ENCODE assay signal across 21 mouse cellular contexts in the genomic region with DNA sequence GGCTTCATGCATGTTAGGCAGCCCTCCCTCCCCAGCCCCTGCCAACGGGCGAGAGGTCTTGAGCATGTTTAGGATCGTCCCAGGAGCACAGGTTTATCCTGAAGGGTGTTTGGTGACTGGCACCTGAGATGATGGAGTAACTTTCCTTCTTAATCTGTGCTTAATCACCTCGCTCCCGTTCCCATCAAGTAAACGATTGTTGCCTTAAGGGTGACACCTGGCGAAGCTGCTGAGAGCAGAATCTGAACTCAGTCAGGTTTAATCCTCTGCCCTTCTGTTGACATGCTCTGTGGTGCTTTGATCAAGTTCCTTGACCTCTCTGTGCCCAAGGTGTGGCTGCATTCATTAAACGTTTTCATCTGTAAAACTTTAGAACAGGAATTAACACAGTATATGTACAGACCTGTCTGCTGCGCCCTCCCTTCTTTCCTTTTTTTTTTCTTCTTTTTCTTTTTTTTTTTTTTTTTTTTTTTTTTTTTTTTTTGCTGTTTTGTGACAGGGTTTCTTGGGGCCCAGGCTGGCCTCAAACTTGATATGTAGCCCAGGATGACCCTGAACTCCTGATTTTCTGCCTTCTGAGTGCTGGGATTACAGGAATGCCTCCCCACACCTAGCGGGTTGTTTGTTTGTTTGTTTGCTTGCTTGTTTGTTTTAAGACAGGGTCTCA. TPM values are rescaled to one million over a fixed set of nuclear protein-coding genes. Genes with fewer than 3 reads are reported as not detected.
DNase-seq lines count a peak whose midpoint lies in the region; ATAC-seq and TF ChIP-seq lines count a peak whose summit lies in the region.
"Had no signal": no experiment of that assay in that cellular context is flagged by ENCODE, and none has a peak within 500 bp of the region (broad histone marks: within the 10 kb centered on the region; RNA-seq: fewer than 3 reads in every experiment).

No protein-coding gene starts in this region.

- WGBS in liver, adult 2 months, result 83% methylated on average over 10 of the region's 10 CpGs
- 65% methylated on average over 10 of the region's 10 CpGs for WGBS in liver, embryonic 11.5 days
- whole genome bisulfite sequencing in small intestine, adult 2 months, result 55% methylated on average over 10 of the region's 10 CpGs

- H3K9me3 ChIP-seq in liver, embryonic 11.5 days (ENCODE audit: control insufficient read depth, low read length), result no peaks in the 10 kb centered on the region
- H3K9me3 ChIP-seq in CH12.LX (replicated peaks; ENCODE audit: low read length), result no peaks in the 10 kb centered on the region
- H3K9me3 ChIP-seq in MEL (replicated peaks; ENCODE audit: insufficient read depth, low read length), result no peaks in the 10 kb centered on the region
- H3K9me3 ChIP-seq: heart, embryonic 12.5 days; hindbrain, embryonic 13.5 days; midbrain, embryonic 12.5 days had no signal

- H3K9ac ChIP-seq in liver, adult 2 months (ENCODE audit: low read depth, low read length), result no peak overlapping the region
- H3K9ac ChIP-seq in liver, embryonic 11.5 days (ENCODE audit: low read depth, low read length), result no peak overlapping the region
- H3K9ac ChIP-seq in CH12.LX (ENCODE audit: insufficient read depth, low read depth), result no peak overlapping the region
- peak overlapping the region; percentile 46; the same call in 1 of the 2 replicates for H3K9ac ChIP-seq in MEL (ENCODE audit: control insufficient read depth, low read depth, low read length, poor library complexity, severe bottlenecking)
- H3K9ac ChIP-seq: heart, embryonic 12.5 days; hindbrain, embryonic 13.5 days; lung, embryonic 14.5 days; midbrain, embryonic 12.5 days had no signal

- ATAC-seq in liver, embryonic 11.5 days (replicated peaks; ENCODE audit: low FRiP score), result no peak
- ATAC-seq: forebrain, embryonic 16.5 days had no signal

- dilution Hi-C loops in CH12.LX (cut with MboI; ENCODE audit: extremely low pct_ligation_motif_present, extremely low pct_unique_long_range_greater_than_20kb, low sequenced_read_pairs), result no loop called here

- TF ChIP-seq EP300 in CH12.LX (IDR thresholded peaks at IDR 0.05; ENCODE audit: low read length), result no peak
- no peak for TF ChIP-seq EP300 in MEL (IDR thresholded peaks at IDR 0.05; ENCODE audit: low read depth in 1 of 2, low read length in 2 of 2)

- H3K79me2 ChIP-seq in liver, adult 2 months (ENCODE audit: control insufficient read depth, insufficient read depth, low read length), result no peaks in the 10 kb centered on the region
- no peaks in the 10 kb centered on the region for H3K79me2 ChIP-seq in CH12.LX (replicated peaks; ENCODE audit: control insufficient read depth, extremely low read depth, insufficient read depth, poor library complexity, severe bottlenecking)
- H3K79me2 ChIP-seq in MEL (ENCODE audit: control insufficient read depth, insufficient read depth, low read length, poor library complexity), result no peaks in the 10 kb centered on the region; the same call in 1 of the 2 replicates

- DNase-seq in liver, adult 2 months (ENCODE audit: extremely low read depth, low read depth, low spot score), result no peak
- DNase-seq in liver, embryonic 11.5 days (ENCODE audit: low spot score), result no peak
- no peak for DNase-seq in CH12.LX (ENCODE audit: extremely low read depth)
- no peak for DNase-seq in MEL (ENCODE audit: low read depth, low spot score)
- no peak for DNase-seq in layer of hippocampus, postnatal 14 days (ENCODE audit: low spot score in 2 of 2)
- no peak for DNase-seq in kidney, postnatal 4 days
- DNase-seq: gastrocnemius, postnatal 36 days; heart, postnatal 4 days; lung, embryonic 14.5 days; right cerebral cortex, postnatal 25 days; spleen, adult 18-20 months; thymus, postnatal 4 days had no signal

- H3K4me2 ChIP-seq in liver, embryonic 11.5 days, result no peak overlapping the region
- H3K4me2 ChIP-seq in CH12.LX (ENCODE audit: insufficient read depth, low read depth, poor library complexity, severe bottlenecking), result no peak overlapping the region
- H3K4me2 ChIP-seq: heart, embryonic 12.5 days; hindbrain, embryonic 13.5 days; lung, embryonic 14.5 days; midbrain, embryonic 12.5 days had no signal

- in situ Hi-C loops in CH12.LX (cut with MboI; ENCODE audit: low pct_ligation_motif_present, low pct_unique_long_range_greater_than_20kb, low sequenced_read_pairs), result loop anchor here (5.0 kb wide), 2 partner anchors 34 to 69 kb away; no protein-coding TSS in a partner anchor

- TF ChIP-seq RAD21 in CH12.LX (IDR thresholded peaks at IDR 0.05; ENCODE audit: low read depth, low read length) (no peak), MEL (IDR thresholded peaks at IDR 0.05; ENCODE audit: low read depth, low read length) (no peak)

- H3K4me3 ChIP-seq in liver, adult 2 months (ENCODE audit: insufficient read depth, low read depth, low read length), result no peak overlapping the region
- no peak overlapping the region for H3K4me3 ChIP-seq in liver, embryonic 11.5 days (ENCODE audit: low read depth, low read length)
- H3K4me3 ChIP-seq in CH12.LX (replicated peaks in 1 of 3; ENCODE audit: low read depth in 2 of 3, low read length in 2 of 3, poor library complexity in 1 of 3) (no peak overlapping the region), MEL (ENCODE audit: control insufficient read depth in 1 of 2, insufficient read depth in 1 of 2, low read depth in 2 of 2, low read length in 2 of 2) (peak overlapping the region; percentile 33 to 75; a peak in 2 of 4 replicates)
- H3K4me3 ChIP-seq in small intestine, adult 2 months (ENCODE audit: low read depth, low read length), result no peak overlapping the region
- H3K4me3 ChIP-seq: heart, adult 2 months; heart, embryonic 12.5 days; hindbrain, embryonic 13.5 days; midbrain, embryonic 12.5 days; myocyte had no signal

- no peak for TF ChIP-seq POLR2A in liver, adult 2 months (IDR thresholded peaks at IDR 0.05; ENCODE audit: extremely low read depth, insufficient read depth, low read length)
- TF ChIP-seq POLR2A in CH12.LX (IDR thresholded peaks at IDR 0.05; ENCODE audit: low read depth, low read length), result no peak
- TF ChIP-seq POLR2A in MEL (IDR thresholded peaks at IDR 0.05; ENCODE audit: control insufficient read depth in 1 of 2, insufficient read depth in 1 of 2, low read depth in 1 of 2, low read length in 2 of 2, poor library complexity in 1 of 2), result no peak
- TF ChIP-seq POLR2A in small intestine, adult 2 months (IDR thresholded peaks at IDR 0.05; ENCODE audit: low read depth, low read length), result no peak

- no peaks in the 10 kb centered on the region for H3K27me3 ChIP-seq in liver, adult 2 months (ENCODE audit: control insufficient read depth, insufficient read depth, low read length)
- no peaks in the 10 kb centered on the region for H3K27me3 ChIP-seq in liver, embryonic 11.5 days (replicated peaks; ENCODE audit: control insufficient read depth, insufficient read depth, low read length)
- H3K27me3 ChIP-seq in CH12.LX (replicated peaks), result peaks cover 2% of the 10 kb centered on the region
- H3K27me3 ChIP-seq in MEL (ENCODE audit: control insufficient read depth in 1 of 2, insufficient read depth in 2 of 2, low read length in 2 of 2), result no peaks in the 10 kb centered on the region
- no peaks in the 10 kb centered on the region for H3K27me3 ChIP-seq in small intestine, adult 2 months (ENCODE audit: control insufficient read depth, insufficient read depth, low read length)
- H3K27me3 ChIP-seq: heart, embryonic 12.5 days had no signal

- no peaks in the 10 kb centered on the region for H3K36me3 ChIP-seq in liver, adult 2 months (ENCODE audit: control insufficient read depth, insufficient read depth, low read length)
- H3K36me3 ChIP-seq in liver, embryonic 11.5 days (ENCODE audit: control insufficient read depth, insufficient read depth, low read length), result no peaks in the 10 kb centered on the region
- H3K36me3 ChIP-seq in CH12.LX (replicated peaks in 1 of 2; ENCODE audit: control insufficient read depth in 1 of 2, insufficient read depth in 1 of 2, low read length in 1 of 2) (no peaks in the 10 kb centered on the region), MEL (ENCODE audit: control insufficient read depth in 1 of 2, insufficient read depth in 2 of 2, low read length in 2 of 2) (no peaks in the 10 kb centered on the region)
- H3K36me3 ChIP-seq in small intestine, adult 2 months (ENCODE audit: control insufficient read depth, insufficient read depth, low read length), result no peaks in the 10 kb centered on the region
- H3K36me3 ChIP-seq: heart, embryonic 12.5 days; hindbrain, embryonic 13.5 days; midbrain, embryonic 12.5 days had no signal

- TF ChIP-seq CTCF in liver, adult 2 months (IDR thresholded peaks at IDR 0.05; ENCODE audit: low read depth, low read length), result no peak
- TF ChIP-seq CTCF in CH12.LX (conservative IDR thresholded peaks at IDR 0.05 in 1 of 2, IDR thresholded peaks at IDR 0.05 in 1 of 2; ENCODE audit: low read depth in 2 of 2, low read length in 2 of 2), result no peak
- TF ChIP-seq CTCF in MEL (IDR thresholded peaks at IDR 0.05 in 2 of 3, conservative IDR thresholded peaks at IDR 0.05 in 1 of 3; ENCODE audit: control insufficient read depth in 1 of 3, insufficient read depth in 1 of 3, low read depth in 2 of 3, low read length in 3 of 3, poor library complexity in 1 of 3, severe bottlenecking in 1 of 3), result no peak
- no peak for TF ChIP-seq CTCF in small intestine, adult 2 months (IDR thresholded peaks at IDR 0.05; ENCODE audit: extremely low read depth, insufficient read length, insufficient replicate concordance, low read depth, low read length)

- peaks cover 20% of the 10 kb centered on the region for H3K4me1 ChIP-seq in liver, adult 2 months (ENCODE audit: control insufficient read depth, insufficient read depth, low read length)
- H3K4me1 ChIP-seq in liver, embryonic 11.5 days (replicated peaks; ENCODE audit: control insufficient read depth, insufficient read depth, low read length), result peaks cover 21% of the 10 kb centered on the region
- H3K4me1 ChIP-seq in CH12.LX (ENCODE audit: control insufficient read depth in 1 of 2, insufficient read depth in 2 of 2) (peaks cover 9 to 20% of the 10 kb centered on the region in 2 experiments), MEL (ENCODE audit: control insufficient read depth in 1 of 2, insufficient read depth in 2 of 2, low read length in 2 of 2) (peaks cover 0 to 3% of the 10 kb centered on the region in 2 experiments; a peak in 2 of 4 replicates)
- peaks cover 10% of the 10 kb centered on the region; the same call in 1 of the 2 replicates for H3K4me1 ChIP-seq in small intestine, adult 2 months (ENCODE audit: control insufficient read depth, insufficient read depth, insufficient read length, low read length)
- H3K4me1 ChIP-seq: midbrain, embryonic 12.5 days had no signal

- peak overlapping the region; percentile 26; the same call in 1 of the 2 replicates for H3K27ac ChIP-seq in liver, adult 2 months (replicated peaks; ENCODE audit: insufficient read depth, low read depth, low read length)
- no peak overlapping the region for H3K27ac ChIP-seq in liver, embryonic 11.5 days (ENCODE audit: low read depth, low read length)
- H3K27ac ChIP-seq in CH12.LX (ENCODE audit: insufficient read depth, low read depth) (no peak overlapping the region), MEL (ENCODE audit: control insufficient read depth, low read depth, low read length) (no peak overlapping the region)
- peak overlapping the region; percentile 66 for H3K27ac ChIP-seq in small intestine, adult 2 months (ENCODE audit: insufficient read depth, low read depth, low read length)
- H3K27ac ChIP-seq: heart, adult 2 months; hindbrain, embryonic 13.5 days; kidney, postnatal 0 days; liver, embryonic 14.5 days; midbrain, embryonic 12.5 days had no signal

RNA-seq across cellular contexts. Expression of gene Ndufv1, which starts 5.4 kb away (rescaled TPM):
- 189 and 197 TPM in 2 replicates for total RNA-seq in liver, adult 2 months (2014; rRNA removed)
- polyA plus RNA-seq in liver, adult 2 months (2012; rRNA removed), result 239 and 251 TPM in 2 replicates
- polyA plus RNA-seq in liver, embryonic 11.5 days (2014; fragmentation: Nextera tagmentation; extraction: Ambion mirVana), result 232 and 234 TPM in 2 replicates
- total RNA-seq in CH12.LX (2012; rRNA removed) (183 TPM in 2 replicates), CH12.LX (2014; rRNA removed) (119 TPM in 2 replicates), MEL (2012; rRNA removed) (235 and 267 TPM in 2 replicates)
- polyA plus RNA-seq in CH12.LX (2012; ENCODE audit: insufficient read length, low read depth) (133 and 136 TPM in 2 replicates), MEL (2012; ENCODE audit: insufficient read depth in 1 of 2, insufficient read length in 2 of 2, low read depth in 1 of 2, low replicate concordance in 2 of 2, missing spikeins in 1 of 2) (100 to 1,000 TPM in 1 of 2 experiments, not detected in 1; 218 TPM)
- 92.8 and 170 TPM in 2 replicates for polyA plus RNA-seq in small intestine, adult 2 months (2012; rRNA removed)
- total RNA-seq in layer of hippocampus, postnatal 14 days (2021), result 100 to 1,000 TPM; 234 to 250 TPM

RNA-seq across cellular contexts. Expression of gene Doc2g, which starts 14.9 kb away (rescaled TPM):
- total RNA-seq in liver, adult 2 months (2014; rRNA removed), result 0.74 and 0.87 TPM in 2 replicates
- polyA plus RNA-seq in liver, adult 2 months (2012; rRNA removed), result 2.3 and 4.9 TPM in 2 replicates
- polyA plus RNA-seq in liver, embryonic 11.5 days (2014; fragmentation: Nextera tagmentation; extraction: Ambion mirVana), result 2.8 and 4.1 TPM in 2 replicates
- total RNA-seq in CH12.LX (2012; rRNA removed), result 4.4 and 5.2 TPM in 2 replicates
- 2.1 and 2.7 TPM in 2 replicates for total RNA-seq in CH12.LX (2014; rRNA removed)
- polyA plus RNA-seq in CH12.LX (2012; ENCODE audit: insufficient read length, low read depth), result 5.7 and 6.4 TPM in 2 replicates
- 6.8 and 9.9 TPM in 2 replicates for total RNA-seq in MEL (2012; rRNA removed)
- 10 to 100 TPM in 1 of 2 experiments, not detected in 1; 16.0 TPM for polyA plus RNA-seq in MEL (2012; ENCODE audit: insufficient read depth in 1 of 2, insufficient read length in 2 of 2, low read depth in 1 of 2, low replicate concordance in 2 of 2, missing spikeins in 1 of 2)
- 5.1 and 8.2 TPM in 2 replicates for polyA plus RNA-seq in small intestine, adult 2 months (2012; rRNA removed)
- total RNA-seq in layer of hippocampus, postnatal 14 days (2021), result 1 to 10 TPM; 2.3 to 3.0 TPM

RNA-seq across cellular contexts. Expression of gene Gm49405, which starts 17.6 kb away (rescaled TPM):
- total RNA-seq in liver, adult 2 months (2014; rRNA removed), result 0.54 and 0.92 TPM in 2 replicates
- polyA plus RNA-seq in liver, adult 2 months (2012; rRNA removed), result 0.72 and 1.1 TPM in 2 replicates
- 1.6 and 2.4 TPM in 2 replicates for polyA plus RNA-seq in liver, embryonic 11.5 days (2014; fragmentation: Nextera tagmentation; extraction: Ambion mirVana)
- 2.0 and 2.1 TPM in 2 replicates for total RNA-seq in CH12.LX (2012; rRNA removed)
- 0.99 and 1.1 TPM in 2 replicates for total RNA-seq in CH12.LX (2014; rRNA removed)
- 2.7 and 3.3 TPM in 2 replicates for polyA plus RNA-seq in CH12.LX (2012; ENCODE audit: insufficient read length, low read depth)
- total RNA-seq in MEL (2012; rRNA removed), result 1.8 and 3.6 TPM in 2 replicates
- 1 to 10 TPM in 1 of 2 experiments, not detected in 1; 5.7 TPM for polyA plus RNA-seq in MEL (2012; ENCODE audit: insufficient read depth in 1 of 2, insufficient read length in 2 of 2, low read depth in 1 of 2, low replicate concordance in 2 of 2, missing spikeins in 1 of 2)
- polyA plus RNA-seq in small intestine, adult 2 months (2012; rRNA removed), result 0.77 and 0.90 TPM in 2 replicates
- 1 to 10 TPM; 1.5 to 2.2 TPM for total RNA-seq in layer of hippocampus, postnatal 14 days (2021)

RNA-seq across cellular contexts. Expression of gene Nudt8, which starts 17.7 kb away (rescaled TPM):
- 30.1 and 36.0 TPM in 2 replicates for total RNA-seq in liver, adult 2 months (2014; rRNA removed)
- polyA plus RNA-seq in liver, adult 2 months (2012; rRNA removed), result 13.4 and 18.5 TPM in 2 replicates
- 30.8 and 32.3 TPM in 2 replicates for polyA plus RNA-seq in liver, embryonic 11.5 days (2014; fragmentation: Nextera tagmentation; extraction: Ambion mirVana)
- 31.4 and 36.3 TPM in 2 replicates for total RNA-seq in CH12.LX (2012; rRNA removed)
- total RNA-seq in CH12.LX (2014; rRNA removed), result 31.7 and 40.2 TPM in 2 replicates
- 24.7 and 28.2 TPM in 2 replicates for polyA plus RNA-seq in CH12.LX (2012; ENCODE audit: insufficient read length, low read depth)
- 64.8 and 71.5 TPM in 2 replicates for total RNA-seq in MEL (2012; rRNA removed)
- 10 to 100 TPM in 1 of 2 experiments, not detected in 1; 58.1 TPM for polyA plus RNA-seq in MEL (2012; ENCODE audit: insufficient read depth in 1 of 2, insufficient read length in 2 of 2, low read depth in 1 of 2, low replicate concordance in 2 of 2, missing spikeins in 1 of 2)
- polyA plus RNA-seq in small intestine, adult 2 months (2012; rRNA removed), result 30.6 and 33.7 TPM in 2 replicates
- total RNA-seq in layer of hippocampus, postnatal 14 days (2021), result 10 to 100 TPM; 12.3 to 12.5 TPM

RNA-seq across cellular contexts. Expression of gene Gstp1, which starts 19.7 kb away (rescaled TPM):
- 456 and 810 TPM in 2 replicates for total RNA-seq in liver, adult 2 months (2014; rRNA removed)
- 965 and 1,374 TPM in 2 replicates for polyA plus RNA-seq in liver, adult 2 months (2012; rRNA removed)
- polyA plus RNA-seq in liver, embryonic 11.5 days (2014; fragmentation: Nextera tagmentation; extraction: Ambion mirVana), result 733 and 765 TPM in 2 replicates
- total RNA-seq in CH12.LX (2012; rRNA removed), result 529 and 544 TPM in 2 replicates
- total RNA-seq in CH12.LX (2014; rRNA removed), result 333 and 343 TPM in 2 replicates
- 468 and 696 TPM in 2 replicates for polyA plus RNA-seq in CH12.LX (2012; ENCODE audit: insufficient read length, low read depth)
- total RNA-seq in MEL (2012; rRNA removed), result 251 and 270 TPM in 2 replicates
- polyA plus RNA-seq in MEL (2012; ENCODE audit: insufficient read depth in 1 of 2, insufficient read length in 2 of 2, low read depth in 1 of 2, low replicate concordance in 2 of 2, missing spikeins in 1 of 2), result 100 to 1,000 TPM in 1 of 2 experiments, not detected in 1; 369 TPM
- 798 and 1,214 TPM in 2 replicates for polyA plus RNA-seq in small intestine, adult 2 months (2012; rRNA removed)
- 100 to 1,000 TPM; 264 to 267 TPM for total RNA-seq in layer of hippocampus, postnatal 14 days (2021)

Comparison
In these comparisons a context has a peak if more than half of its experiments do, and no peak if none do; other contexts are left out.
1. H3K27ac ChIP-seq: peak in liver, adult 2 months (single experiment) and small intestine, adult 2 months (single experiment); none in liver, embryonic 11.5 days (single experiment), CH12.LX (single experiment) and MEL (single experiment).
2. H3K4me3 ChIP-seq: peak in MEL (2 of 2); none in liver, adult 2 months (single experiment), liver, embryonic 11.5 days (single experiment), CH12.LX (0 of 3) and small intestine, adult 2 months (single experiment).